Mouse (Mus musculus) intestine, postnatal 0 days (tissue): ENCODE results near the gene Gramd1b. TPM values are rescaled to one million over a fixed set of nuclear protein-coding genes. Genes with fewer than 3 reads are reported as not detected.

ENCODE experiments used
- ATAC-seq: fragments of 200-750 bp; cut with Nextera tagmentation; 2 replicates; pipeline ENCODE4 v1.8.0; 2017; ENCODE audit warnings: mild to moderate bottlenecking, moderate TSS enrichment, moderate library complexity
- H3K27ac ChIP-seq: fragments of 300-500 bp; sonication (generic); 2 replicates; pipeline ENCODE4 v1.5.1; 2014; ENCODE audit warnings: mild to moderate bottlenecking, low read depth, low read length, moderate library complexity
- H3K27me3 ChIP-seq: fragments of 300-500 bp; sonication (generic); replicated peaks from 2 replicates; pipeline ENCODE4 v1.6.1; 2014; ENCODE audit warnings: low read length, mixed read lengths; ENCODE audit not compliant: control insufficient read depth, insufficient read depth
- H3K36me3 ChIP-seq: fragments of 300-500 bp; sonication (generic); 2 replicates; pipeline ENCODE4 v1.6.1; 2014; ENCODE audit warnings: mild to moderate bottlenecking, moderate library complexity; ENCODE audit not compliant: control insufficient read depth, insufficient read depth
- H3K4me1 ChIP-seq: fragments of 300-500 bp; sonication (generic); replicated peaks from 2 replicates; pipeline ENCODE4 v1.6.1; 2014; ENCODE audit warnings: antibody characterized with exemption, low read length, mixed read lengths; ENCODE audit not compliant: control insufficient read depth, insufficient read depth
- H3K4me2 ChIP-seq: fragments of 300-500 bp; sonication (generic); replicated peaks from 2 replicates; pipeline ENCODE4 v1.6.1; 2014; ENCODE audit warnings: low read depth, mild to moderate bottlenecking, moderate library complexity
- H3K4me3 ChIP-seq: fragments of 300-500 bp; sonication (generic); 2 replicates; pipeline ENCODE4 v1.5.1; 2014; ENCODE audit warnings: low read depth, low read length
- H3K9ac ChIP-seq: fragments of 300-500 bp; sonication (generic); 2 replicates; pipeline ENCODE4 v1.6.1; 2014; ENCODE audit warnings: mild to moderate bottlenecking, low read depth, low read length
- H3K9me3 ChIP-seq: fragments of 300-500 bp; sonication (generic); 2 replicates; pipeline ENCODE4 v1.6.1; 2016; ENCODE audit warnings: mixed run types; ENCODE audit not compliant: control insufficient read depth
- CTCF ChIP-seq: sonication (generic); IDR thresholded peaks from 2 replicates; pipeline ENCODE4 v1.5.1; 2016; ENCODE audit warnings: low read depth, mild to moderate bottlenecking, control low read depth, antibody characterized with exemption, moderate library complexity
- WGBS: fragments of 180-500 bp; shearing (Covaris S2); extraction: QIAGEN DNeasy Blood & Tissue Kit; methylation state at CpG from one replicate; pipeline ENCODE4 v1.1.7; 2014; 5-methylcytosine and 5-hydroxymethylcytosine counted together
- polyA plus RNA-seq: library from polyadenylated mRNA; unstranded; fragments of >200 nt; fragmentation: Nextera tagmentation; extraction: Ambion mirVana; gene quantifications from 2 replicates; pipeline ENCODE4 v1.2.1, GENCODE M21; 2015

The Gramd1b gene
- polyA plus RNA-seq, 1 experiment from 2014 or later = 15.2 TPM

DNA sequence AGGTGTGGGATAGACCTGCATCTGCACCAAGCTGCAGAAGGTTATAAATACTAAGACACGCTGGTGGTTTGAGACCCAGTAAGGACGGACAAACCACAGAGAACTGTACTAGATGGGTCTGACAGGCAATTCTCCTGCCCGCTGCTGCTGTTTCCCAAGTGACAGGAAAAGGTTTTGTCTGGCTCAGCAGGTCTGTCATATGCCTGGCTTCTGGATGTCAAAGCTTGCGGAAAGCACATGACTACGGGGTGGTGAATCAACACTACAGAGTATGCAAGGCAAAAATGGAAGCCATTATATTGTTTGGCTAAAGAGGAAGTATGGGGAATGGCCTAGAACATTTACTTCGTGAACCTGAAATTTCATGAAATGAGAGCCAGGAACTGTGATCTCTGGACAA is 10.1 kb downstream of the Gramd1b start:
- 84% methylated on average over 6 of the region's 6 CpGs for WGBS
- H3K4me1 ChIP-seq = no peaks in the 10 kb centered on the region
- TF ChIP-seq CTCF = no peak
- no peak for ATAC-seq
- no peaks in the 10 kb centered on the region for H3K9me3 ChIP-seq
- no peak overlapping the region for H3K4me3 ChIP-seq
- H3K9ac ChIP-seq = no peak overlapping the region
- no peak overlapping the region for H3K4me2 ChIP-seq
- H3K27ac ChIP-seq = no peak overlapping the region
- H3K36me3 ChIP-seq = no peaks in the 10 kb centered on the region
- H3K27me3 ChIP-seq = no peaks in the 10 kb centered on the region

DNA sequence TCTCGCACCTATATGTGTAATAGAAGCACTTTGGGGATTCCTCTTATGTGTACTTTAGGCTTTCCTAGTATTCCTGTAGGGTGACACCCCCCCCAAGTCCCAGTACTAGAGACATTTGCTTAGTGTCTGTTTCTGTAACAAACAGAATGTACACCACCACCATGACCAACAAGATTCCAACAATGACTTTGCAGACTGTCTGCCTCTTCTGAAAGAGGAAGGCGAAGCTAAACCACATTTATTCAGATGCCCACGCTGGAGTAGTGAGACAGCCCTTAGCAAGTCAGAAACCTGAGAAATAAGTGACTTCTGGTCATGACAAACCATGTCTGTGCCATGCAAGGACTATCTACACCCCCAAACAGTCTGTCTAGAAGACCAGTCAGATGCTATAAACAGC is 11.9 kb downstream of the Gramd1b start:
- no peaks in the 10 kb centered on the region for H3K36me3 ChIP-seq
- no peaks in the 10 kb centered on the region for H3K4me1 ChIP-seq
- WGBS = 78% methylated on average over 3 of the region's 3 CpGs
- no peak overlapping the region for H3K27ac ChIP-seq
- no peak overlapping the region for H3K4me3 ChIP-seq
- H3K9ac ChIP-seq = no peak overlapping the region
- no peak for ATAC-seq
- no peak overlapping the region for H3K4me2 ChIP-seq
- H3K9me3 ChIP-seq = no peaks in the 10 kb centered on the region
- no peak for TF ChIP-seq CTCF
- no peaks in the 10 kb centered on the region for H3K27me3 ChIP-seq

DNA sequence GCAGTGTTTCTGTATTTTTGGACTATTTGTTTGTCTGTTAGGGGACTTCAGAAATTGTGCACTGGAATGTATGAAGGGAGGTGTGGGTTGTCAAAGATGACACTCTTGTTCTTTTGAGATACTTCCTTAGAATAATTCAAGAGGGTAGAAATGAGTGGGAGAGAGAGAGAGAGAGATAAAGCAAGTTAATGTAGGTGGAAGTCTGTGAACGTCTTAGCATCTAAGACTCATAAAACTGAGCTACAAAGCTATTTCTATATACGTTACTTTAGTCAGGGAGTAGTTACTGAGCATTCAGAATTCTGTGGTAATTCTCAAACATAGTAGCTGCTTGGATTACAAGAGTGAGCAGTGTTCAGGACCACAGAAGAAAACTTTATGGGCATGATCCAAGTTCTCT is 19.2 kb downstream of the Gramd1b start:
- Histone ChIP-seq H3K36me3 (no peaks in the 10 kb centered on the region), H3K9ac (no peak overlapping the region), H3K27ac (no peak overlapping the region), H3K4me3 (no peak overlapping the region), H3K4me1 (no peaks in the 10 kb centered on the region), H3K27me3 (no peaks in the 10 kb centered on the region), H3K9me3 (no peaks in the 10 kb centered on the region), H3K4me2 (no peak overlapping the region)
- TF ChIP-seq CTCF = no peak
- ATAC-seq = no peak
- WGBS = 73% methylated on average over 2 of the region's 2 CpGs

DNA sequence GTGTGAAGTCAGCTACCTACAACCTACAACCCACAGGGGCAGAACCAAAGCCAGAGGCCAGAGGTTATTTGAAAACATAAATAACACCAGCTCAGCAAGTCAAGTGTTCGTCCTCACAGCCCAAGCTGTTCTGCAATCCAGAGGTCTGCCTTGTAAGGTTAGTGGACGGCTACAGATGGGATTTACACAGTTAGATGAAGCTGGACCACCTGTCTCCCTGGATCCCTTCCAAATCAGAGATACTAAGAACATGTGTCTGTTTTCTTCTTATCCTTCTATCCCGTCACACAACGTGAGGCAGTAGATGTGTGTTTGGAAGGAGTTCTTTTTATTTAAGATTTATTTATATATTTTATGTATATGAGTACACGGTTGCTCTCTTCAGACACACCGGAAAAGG is 21.7 kb downstream of the Gramd1b start:
- Histone ChIP-seq H3K27ac (no peak overlapping the region), H3K36me3 (no peaks in the 10 kb centered on the region), H3K27me3 (no peaks in the 10 kb centered on the region), H3K9ac (no peak overlapping the region), H3K4me2 (no peak overlapping the region), H3K4me3 (no peak overlapping the region), H3K4me1 (no peaks in the 10 kb centered on the region), H3K9me3 (no peaks in the 10 kb centered on the region)
- 59% methylated on average over 6 of the region's 6 CpGs for WGBS
- TF ChIP-seq CTCF = no peak
- ATAC-seq = no peak

DNA sequence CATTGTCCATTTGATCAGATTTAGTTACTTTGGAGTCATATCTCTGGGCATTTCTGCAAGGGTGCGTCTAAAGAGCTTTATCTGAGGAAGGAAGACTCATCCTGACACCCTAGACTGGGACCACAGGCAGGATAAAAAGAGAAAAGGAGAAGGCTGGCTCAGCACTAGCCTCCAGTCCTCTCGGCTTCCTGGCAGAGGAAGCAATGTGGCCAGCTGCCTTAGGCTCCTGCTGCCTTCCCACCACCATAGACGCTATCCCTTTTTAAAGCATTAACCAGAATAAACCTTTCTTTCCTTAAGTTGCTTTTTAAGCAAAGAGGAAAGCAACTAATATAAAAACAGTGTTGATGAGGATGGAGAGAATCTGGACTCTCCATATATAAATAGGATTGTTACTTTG is 24.6 kb downstream of the Gramd1b start:
- ATAC-seq = no peak
- 74% methylated on average over 3 of the region's 3 CpGs for WGBS
- H3K4me2 ChIP-seq = no peak overlapping the region

DNA sequence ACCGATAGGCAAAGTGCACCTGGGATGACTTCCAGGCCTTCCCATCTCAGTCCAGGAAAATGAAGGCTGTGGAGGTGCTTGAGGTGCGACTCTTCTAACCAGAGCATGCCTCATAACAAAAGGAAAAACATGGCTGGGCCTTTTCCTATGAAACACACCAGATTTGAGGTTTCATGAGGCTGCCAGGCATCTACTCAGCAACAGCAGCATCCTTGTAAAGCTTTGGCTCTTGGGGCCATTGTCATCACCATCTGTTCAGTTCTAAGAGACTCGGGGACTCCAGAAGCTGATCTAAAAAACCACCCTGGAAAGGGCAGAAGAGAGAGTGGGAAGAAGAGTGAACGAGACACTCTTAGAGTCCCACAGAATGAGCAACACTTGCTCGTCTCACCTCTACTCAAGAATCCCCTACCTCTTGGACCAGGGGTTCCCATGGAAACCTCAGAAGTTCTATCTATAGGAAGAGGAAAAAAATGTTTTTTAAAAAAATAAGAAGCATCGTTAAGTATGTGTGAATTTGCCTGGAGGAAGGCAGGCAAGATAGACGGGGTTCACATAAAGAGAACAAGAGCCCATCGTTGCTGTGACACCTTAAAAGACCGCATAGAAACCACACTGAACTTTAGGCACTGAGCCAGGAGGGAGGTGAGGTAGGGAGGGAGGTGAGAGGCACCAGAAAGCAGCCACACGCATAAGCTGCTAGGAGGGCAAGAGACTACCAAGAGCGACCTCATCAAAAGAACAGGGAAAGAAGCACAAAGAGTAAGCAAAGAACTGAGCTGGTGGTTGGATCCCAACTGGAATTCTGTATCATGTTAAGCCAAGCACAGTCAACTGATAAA is 25.5 kb downstream of the Gramd1b start:
- WGBS = 73% methylated on average over 11 of the region's 11 CpGs
- H3K4me1 ChIP-seq = no peaks in the 10 kb centered on the region
- no peaks in the 10 kb centered on the region for H3K27me3 ChIP-seq

More for the DNA sequence above, 24.6 kb downstream of the Gramd1b start:
- no peak overlapping the region for H3K9ac ChIP-seq
- H3K27ac ChIP-seq = no peak overlapping the region
- no peaks in the 10 kb centered on the region for H3K4me1 ChIP-seq
- no peak overlapping the region for H3K4me3 ChIP-seq
- no peaks in the 10 kb centered on the region for H3K36me3 ChIP-seq
- H3K9me3 ChIP-seq = no peaks in the 10 kb centered on the region
- no peaks in the 10 kb centered on the region for H3K27me3 ChIP-seq
- no peak for TF ChIP-seq CTCF

More for the DNA sequence above, 25.5 kb downstream of the Gramd1b start:
- no peaks in the 10 kb centered on the region for H3K9me3 ChIP-seq
- ATAC-seq = no peak
- H3K9ac ChIP-seq = no peak overlapping the region
- no peak overlapping the region for H3K4me2 ChIP-seq
- no peak overlapping the region for H3K4me3 ChIP-seq
- TF ChIP-seq CTCF = no peak
- no peaks in the 10 kb centered on the region for H3K36me3 ChIP-seq
- no peak overlapping the region for H3K27ac ChIP-seq
